Mouse (Mus musculus) T-cell, adult 2 months (primary cell): ENCODE data around the gene Rnasel.
A peak's percentile ranks its signal among the peaks of the same experiment; 100 is the strongest.

Source experiments
- DNase-seq: peaks from one replicate; pipeline ENCODE4 v3.0.0; 2022; ENCODE audit warnings: low spot score

The Rnasel gene

DNA sequence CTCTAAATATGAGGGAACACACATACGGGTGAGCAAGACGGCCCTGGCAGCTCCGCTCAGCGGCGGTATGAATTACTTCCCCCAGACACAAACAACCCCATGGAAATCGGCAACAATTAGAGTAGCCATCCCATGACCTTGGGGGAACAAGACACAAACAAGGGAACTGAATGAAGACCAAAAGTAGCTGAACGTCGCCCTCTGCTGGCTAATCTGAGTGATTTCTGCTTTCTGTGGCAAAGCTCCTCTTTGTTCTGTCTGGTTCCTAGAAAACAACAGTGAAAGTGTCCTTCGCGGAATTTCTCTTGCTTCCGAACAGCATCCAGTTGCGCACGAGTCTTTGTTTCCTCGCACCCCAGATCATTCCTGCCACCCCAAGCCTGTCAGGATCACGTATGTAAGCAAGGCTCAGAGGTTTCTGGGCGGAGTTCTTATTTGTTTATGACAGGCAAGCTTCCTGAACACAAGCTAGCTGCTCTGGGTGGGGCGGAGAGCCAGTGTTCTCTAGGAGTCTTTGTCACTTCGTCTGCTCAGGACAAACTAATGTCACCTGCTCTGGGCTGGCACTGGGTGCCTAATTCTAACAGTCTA lies at the start of gene Rnasel:
TSS of gene Rnasel (plus strand) at position 216 of the 591 bp plus-strand sequence.
- DNase-seq, result peak; percentile 76

DNA sequence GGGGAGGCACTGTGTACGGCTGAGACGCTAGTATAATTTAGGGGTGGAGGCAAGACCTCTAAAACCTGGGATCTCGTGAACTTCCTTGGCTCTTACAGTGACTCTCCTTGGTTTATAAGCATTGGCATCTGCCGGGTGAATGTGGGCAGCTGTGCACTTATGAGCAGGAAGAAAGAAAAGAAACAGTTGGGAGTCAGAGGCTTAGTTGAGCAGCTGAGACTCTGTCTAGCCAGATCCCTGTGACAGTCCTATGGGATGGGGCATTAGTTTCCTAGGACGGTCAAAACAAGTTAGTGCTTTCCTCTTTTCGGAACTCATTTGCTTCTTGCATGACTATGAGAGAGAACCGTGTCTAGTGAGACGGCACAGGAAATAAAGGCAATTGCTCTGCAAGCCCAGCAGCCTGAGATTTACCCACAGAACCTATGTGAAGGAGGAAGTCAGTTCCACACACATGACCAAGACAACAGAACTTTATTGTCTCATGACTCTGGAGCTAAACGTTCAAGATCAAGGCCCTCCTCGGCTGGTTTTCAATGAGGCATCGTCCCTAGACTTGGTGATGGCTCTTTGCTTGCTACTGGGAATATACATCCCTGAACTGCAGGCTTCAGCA lies 48.7 kb upstream of the Rnasel start:
- DNase-seq, result peak; percentile 41

DNA sequence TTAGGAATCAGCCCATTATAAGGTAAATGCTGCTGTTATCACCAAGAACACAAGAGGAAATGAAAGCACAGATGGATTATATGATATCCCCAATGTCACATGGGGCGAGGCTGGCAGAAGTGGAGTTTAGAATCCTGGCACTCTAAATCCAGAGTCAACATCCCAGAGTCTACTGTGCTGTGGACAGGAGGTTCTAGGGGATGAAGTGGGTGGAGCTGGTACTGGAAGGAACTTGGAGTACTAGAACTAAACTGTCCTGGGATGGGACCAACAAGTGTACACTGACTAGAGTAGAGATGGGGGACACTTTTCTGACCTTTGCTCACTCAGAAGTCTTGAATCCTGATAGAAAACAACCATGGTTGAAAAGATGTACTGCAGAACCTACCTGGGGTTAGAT lies 47.8 kb upstream of the Rnasel start:
- no peak for DNase-seq

DNA sequence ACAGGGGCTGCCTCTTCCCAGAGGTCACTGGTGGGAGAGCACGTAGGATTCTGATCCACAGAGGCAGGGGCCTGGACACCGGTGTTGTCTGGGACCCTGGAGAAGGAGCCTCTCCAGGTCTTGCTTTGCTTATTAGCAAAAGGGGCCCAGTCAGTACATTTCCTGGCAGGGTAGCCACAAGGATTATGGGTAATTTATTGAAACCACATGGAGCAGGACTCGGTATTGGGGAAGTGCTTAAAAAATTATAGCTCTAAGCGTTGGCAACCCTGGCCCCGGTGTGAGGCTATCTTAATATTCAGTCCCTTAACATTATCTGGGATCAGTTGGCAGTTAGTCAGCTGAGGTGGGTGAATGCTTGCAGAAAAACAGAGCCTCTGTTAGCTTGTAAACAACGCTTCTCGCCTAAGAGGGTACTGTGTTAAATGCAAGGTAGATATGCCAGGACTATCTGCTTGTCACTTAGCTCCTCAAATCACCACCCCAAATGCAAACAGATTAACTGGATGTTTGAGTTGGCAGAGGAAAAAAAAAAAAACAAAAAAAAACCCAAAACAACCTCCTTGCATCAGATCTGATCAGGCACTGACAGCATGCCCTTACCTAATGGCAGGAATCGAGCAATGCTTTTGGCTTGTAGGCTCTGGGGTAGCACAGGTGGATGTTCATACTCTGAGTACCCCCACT lies 46.9 kb upstream of the Rnasel start:
- no peak for DNase-seq

DNA sequence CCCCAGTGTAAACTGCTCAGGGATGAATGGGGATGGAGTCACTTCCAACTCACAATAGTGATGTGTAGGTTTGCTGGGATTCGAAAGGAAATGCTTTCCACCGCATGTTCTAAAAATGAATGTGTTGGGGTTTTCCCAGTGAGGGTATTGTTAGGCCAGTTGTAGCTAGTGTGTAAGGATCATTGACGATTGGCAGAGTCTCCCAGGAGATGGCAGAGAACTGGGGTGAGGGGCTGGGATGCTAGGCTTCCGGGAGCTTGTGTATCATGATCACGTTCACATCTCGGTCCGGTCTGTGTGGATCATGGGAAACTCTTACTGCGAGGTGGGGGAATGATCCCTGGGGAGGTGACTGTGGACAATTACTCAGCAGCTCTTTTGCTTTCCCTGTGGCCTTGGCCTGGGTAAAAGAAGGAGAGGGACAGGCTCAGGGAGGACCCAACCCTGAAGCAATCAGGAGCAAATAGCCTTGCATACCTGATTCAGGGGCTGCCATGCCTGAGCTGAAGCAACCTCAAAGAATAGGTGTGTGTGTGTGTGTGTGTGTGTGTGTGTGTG lies 46.3 kb upstream of the Rnasel start:
- DNase-seq, result no peak

DNA sequence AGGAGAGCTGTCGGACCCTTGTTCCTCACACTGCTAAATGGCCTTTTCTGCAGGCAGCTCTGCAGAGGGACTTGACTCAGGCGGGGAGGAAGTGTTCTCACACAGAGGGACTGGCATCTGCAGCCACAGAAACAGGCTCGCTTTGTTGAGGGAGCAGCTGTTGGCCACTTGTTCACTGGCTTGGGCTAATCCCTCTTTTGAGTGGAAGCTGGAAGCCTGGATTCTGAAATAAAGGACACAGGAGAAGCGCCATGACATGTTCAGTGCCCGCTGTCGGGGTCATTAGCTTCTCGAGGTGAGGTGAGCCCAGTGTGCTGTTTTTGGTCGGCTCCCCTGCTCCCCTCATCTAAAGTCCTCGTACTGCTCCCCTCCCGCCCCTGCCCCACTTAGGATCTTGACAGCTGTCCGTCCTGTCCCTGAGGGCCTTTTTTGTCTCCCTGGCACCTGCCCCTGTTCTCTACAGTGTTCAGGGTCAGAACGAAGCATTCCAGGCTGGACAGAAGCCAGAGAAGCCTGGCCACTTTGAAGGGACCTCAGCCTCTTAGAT lies 45.7 kb upstream of the Rnasel start:
- DNase-seq, result no peak

DNA sequence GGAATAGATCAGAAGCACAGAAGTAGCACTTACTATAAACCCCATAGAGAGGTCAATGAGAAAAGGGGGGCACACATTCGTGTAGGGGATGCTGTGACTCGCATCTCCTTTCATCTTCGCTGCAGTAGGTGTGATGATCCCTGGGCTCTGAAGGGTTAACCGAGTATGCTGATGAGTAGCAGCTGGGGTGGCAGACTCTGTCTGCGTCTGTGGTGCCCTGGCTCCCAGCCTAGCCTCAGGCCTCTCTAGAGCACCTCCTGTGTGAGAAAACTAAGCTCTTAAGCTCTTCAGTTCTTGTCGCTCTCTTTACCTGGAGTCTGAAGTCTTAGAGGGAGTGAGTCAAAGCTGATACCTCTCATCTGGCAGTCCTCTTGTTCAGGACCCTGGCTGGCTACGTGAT lies 45.1 kb upstream of the Rnasel start:
- no peak for DNase-seq

DNA sequence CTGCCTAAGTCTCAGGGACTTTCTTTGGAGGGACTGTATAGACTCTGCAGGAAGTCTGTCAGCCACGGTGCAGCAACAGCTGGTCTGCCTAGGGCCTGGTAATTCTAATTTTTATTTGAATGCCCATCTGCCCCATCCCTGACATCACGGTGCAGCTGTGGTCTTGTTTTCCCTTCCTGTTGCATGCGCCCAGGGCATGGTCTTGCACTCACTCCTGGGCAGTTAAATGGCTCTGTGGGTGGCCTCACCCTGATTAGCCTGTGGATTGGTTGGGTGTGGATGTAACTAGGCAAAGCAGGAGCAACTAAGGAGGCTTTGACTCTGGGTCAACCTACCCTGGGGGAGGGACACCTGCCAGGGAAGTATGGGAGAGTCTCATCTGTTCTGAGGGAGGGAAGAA lies 44.2 kb upstream of the Rnasel start:
- no peak for DNase-seq

DNA sequence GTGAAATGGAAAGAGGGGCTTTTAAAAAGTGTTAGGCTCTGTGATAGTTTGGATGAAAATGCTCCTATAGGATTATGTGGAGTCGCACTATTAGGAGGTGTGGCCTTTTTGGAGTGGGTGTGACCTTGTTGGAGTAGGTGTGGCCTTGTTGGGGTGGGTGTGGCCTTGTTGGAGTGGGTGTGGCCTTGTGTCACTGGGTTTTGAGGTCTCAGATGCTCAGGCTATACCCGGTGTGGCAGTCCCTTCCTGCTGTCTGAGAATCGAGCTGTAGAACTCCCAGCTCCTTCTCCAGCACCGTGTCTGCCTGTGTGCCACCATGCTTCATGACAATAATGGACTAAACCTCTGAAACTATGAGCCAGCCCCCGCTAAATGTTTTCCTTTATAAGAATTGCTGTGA lies 40.6 kb upstream of the Rnasel start:
- DNase-seq, result no peak

DNA sequence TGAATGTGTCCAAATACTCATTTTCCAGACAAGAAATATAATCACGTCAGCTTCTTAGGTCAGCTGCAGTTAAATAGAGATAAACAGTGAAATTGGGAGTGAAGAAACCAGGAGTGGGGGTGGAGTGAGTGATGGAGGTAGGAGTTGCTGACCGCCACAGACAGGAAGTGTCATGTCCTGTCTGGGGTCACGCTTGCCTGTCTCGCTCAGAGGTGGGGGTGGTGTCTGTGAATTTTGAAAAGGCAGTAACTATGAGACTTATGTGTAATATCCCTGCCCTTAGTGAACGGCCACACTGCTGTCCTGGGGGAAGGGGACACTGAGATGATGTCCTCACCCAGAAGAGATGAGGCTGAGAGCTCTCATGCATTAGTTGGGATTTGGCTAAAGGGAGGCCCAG lies 39.8 kb upstream of the Rnasel start:
- DNase-seq, result no peak

DNA sequence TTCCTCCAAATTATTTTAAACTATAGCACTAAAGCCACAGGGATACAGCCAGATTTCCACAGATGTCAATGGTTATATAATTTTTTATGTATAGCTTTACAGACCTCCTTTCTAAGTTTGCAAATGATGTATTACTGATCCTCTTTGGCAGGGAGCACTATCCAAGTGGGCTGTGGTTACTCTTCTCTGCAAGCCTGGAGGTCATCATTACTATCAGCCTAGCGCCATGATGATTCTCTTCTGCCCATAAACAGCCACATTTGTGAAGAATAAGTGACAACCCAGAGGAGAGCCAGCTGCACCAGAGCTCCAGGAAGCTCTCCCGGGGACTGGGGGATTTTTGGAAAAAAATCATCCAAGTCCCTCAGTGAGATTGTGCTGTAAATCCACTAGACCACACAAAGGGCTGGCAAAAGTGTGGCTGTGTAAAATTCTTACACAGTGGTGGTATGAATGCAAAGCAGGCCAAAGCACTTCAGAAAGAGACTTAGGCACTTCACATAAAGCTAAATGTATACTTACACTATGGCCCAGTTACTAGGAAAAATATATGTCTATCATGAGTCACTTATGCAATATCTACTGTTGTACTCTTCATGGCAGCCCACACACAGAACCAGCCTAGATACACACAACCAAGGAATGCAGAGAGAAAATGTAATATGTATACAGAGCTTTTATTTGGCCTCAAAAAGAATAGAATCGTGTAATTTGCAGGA lies 37.5 kb upstream of the Rnasel start:
- DNase-seq, result no peak

DNA sequence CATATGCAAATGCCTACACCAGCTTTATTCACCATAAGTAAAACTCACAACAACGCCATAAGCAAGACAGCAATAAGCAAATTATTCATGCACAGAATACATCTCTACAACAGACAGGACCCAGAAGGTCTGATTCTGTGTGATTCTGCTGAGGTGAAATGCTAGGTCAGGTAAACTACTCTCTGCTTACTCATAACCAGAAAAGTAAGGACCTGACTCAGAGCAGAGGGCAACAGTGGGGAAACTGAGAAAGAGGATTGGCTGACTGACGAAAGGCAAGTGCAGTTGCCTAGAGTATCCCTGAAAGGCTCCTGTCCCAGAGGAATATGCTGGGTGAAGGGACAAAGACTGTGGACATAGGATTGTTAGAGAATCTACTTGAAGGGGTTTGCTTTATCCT lies 36.6 kb upstream of the Rnasel start:
- DNase-seq, result no peak

DNA sequence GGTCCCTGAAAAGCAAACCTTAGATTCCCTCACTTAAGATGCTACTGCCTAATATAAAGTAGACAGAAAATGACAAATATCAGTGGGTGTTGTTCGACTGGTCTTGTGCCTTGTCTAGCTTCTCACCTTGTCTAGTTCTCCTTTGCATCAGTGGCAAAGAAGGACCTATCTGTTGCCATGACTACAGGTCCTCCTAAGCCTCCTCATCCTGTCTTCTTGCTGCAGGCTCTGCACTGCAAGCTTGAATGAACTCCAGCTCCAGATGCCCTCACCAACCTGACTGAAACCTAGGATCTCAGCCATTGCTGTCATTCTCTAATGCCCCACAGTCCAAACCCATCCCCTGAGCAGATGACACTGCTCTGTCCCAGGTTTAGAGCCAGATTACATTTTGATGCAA lies 31.2 kb upstream of the Rnasel start:
- DNase-seq, result no peak

DNA sequence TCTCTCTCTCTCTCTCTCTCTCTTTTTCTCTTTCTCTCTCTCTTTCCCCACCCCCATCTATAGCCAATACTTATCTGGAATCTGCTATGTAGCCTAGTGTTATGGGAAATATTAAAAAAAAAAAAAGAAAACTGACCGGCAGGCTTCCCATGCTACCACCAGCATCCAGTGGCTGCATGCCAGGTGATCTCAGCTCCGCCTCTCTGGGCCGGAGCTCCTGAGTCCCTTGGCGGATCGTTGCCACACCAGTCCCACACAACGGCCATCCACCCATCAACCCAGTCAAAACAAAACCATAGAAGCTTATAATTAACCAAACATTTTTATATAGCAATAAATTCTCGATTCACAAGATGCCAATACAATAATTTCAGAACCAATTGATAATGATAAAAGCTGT lies 28.3 kb upstream of the Rnasel start:
- no peak for DNase-seq

DNA sequence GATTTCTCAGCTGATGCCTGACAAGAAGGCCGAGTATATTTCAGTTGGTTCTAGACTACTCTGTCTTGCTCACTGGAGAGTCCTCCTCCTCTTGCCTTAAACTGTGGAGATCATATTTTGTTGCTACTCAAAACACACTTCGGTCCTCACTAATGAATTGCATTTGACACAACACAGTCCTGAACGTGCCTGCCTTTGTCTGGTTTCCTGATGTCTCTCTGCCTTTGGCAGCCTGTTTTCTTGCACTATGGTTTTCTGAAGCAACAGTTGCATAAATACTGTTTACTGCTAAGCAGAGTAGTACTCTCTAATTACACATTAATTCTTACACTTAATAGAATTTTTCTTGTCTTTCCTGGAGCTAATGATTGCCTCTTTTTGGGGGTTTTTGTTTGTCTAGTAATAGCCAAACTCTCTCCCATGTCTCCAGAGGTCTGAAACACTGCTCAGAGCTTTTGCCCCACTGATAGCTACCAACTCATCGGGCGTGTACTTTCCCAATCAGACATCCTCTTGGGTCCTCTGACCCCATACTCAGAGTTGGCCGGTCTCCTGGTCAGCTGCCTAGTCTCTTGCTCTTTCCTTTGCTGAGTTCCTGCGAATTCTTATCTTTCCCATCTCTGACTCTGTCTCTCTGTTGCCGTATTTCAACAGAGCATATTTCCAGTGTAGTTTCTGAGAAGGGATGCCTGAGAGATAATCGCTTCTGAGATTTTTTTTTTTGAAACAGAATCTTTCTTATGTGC lies 27.5 kb upstream of the Rnasel start:
- DNase-seq, result no peak

DNA sequence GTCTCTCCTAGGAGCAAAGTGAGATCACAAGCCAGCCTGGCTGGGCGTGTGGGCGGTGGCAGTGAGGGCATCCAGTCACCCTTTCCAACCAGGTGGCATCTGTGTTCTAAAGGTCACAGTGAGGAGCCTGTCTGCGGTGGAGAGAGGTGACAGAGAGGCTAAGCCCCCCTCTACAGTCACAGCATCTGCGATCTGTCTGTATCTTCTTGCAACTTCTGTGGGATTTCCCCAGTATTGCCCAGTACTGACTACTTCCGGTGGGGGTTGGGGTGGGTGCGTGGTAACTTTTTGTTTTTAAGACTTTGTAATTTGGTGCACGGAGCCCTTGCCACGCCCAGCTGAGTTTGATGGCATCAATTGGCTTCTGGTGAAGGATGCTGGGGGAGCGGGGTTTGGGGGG lies 25.8 kb upstream of the Rnasel start:
- peak; percentile 90 for DNase-seq

DNA sequence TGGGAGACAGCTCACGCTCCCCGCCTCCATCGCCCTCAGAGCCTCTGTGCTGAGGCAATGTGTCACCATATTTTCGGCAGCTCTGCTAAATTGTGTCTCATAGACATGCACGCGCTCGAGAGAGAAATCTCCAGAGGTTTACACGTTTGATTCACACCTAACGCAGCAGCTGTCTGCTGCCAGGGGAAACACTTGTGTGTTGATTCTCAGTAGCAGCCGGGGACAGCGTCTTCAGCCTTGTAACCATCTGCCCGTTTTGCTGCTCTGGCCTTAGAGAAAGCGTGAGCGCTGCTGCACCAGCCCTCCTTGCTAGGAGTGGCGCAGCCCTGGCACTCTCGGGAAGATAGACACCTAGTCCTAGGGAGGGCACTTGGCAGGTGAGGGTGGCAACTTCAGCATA lies 22.6 kb upstream of the Rnasel start:
- DNase-seq, result no peak

DNA sequence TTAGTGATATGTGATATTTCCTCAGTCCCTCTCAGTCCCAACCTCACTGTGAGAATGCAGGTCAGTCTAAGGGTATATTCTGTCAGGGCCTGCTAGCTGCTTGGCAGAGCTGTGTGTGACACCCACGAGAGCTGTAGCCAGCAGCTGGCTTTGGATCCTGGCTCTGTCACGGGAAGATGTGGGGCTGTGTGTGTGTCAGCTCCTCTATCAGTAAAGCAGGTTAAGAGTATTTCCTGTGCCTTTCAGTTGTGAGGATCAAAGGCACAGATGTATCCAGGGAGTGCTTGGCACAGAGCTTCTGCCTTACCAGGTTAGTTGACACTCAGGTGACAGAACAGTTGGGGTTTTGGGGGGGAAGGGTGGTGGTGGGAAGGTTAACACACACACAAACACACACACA lies 19.4 kb upstream of the Rnasel start:
- DNase-seq, result no peak

DNA sequence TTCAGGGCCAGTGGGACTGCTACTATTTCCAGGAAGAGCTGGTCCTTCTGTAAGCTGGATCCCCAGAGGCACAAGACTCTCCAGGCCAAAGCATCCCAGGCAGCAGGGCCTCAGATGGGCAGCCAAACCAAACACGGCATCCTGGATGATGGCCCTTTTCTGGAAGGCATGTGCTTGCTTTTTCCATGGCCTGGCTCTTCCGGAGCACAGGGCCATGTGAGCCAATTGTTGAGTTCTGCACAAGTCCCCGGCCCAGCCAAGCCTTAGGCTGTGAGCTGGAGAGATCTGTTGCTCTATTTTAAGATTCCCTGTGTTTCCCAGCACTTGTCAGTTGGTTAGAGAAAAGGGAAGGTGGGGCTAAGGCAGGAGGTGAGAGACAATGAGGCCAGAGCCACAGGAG lies 18.6 kb upstream of the Rnasel start:
- DNase-seq, result no peak

DNA sequence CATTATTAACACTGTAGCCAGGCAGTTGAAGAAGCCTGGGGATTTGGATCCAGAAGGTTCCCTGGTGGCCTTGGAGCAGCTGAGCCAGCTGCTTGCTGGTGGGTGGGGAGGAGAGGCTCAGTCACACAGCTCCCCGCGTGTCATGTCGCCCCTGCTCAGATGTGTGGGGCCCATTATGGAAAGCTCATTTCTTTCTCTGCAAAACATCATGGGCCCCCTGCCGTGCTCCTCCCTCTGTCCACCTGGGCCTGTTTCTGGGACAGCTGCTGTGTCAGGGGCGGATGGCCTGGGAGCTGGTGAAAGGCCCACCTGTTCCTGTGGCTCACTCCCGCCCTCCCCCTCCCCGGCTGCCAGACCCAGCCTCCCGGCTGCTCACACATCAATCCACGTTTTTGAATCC lies 16.0 kb upstream of the Rnasel start:
- DNase-seq, result no peak

DNA sequence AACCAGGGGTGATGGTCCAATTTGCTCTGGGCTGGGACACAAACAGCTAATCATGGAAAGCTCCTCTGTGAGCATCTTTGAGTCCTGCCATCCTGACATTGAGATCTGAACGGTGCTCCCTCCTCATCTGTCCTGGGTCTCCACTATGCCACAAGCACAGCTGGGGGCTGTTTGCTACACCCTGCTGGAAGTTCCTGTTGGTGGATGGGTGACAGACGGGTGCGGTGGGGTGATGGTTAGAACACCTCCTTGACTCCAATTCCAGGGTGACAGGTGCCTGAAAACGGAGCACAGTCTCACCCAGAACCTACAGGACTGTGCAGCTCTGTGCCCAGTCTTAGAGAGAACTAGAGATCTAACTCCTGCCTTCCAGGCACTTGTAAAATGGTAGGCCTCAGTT lies 14.4 kb upstream of the Rnasel start:
- DNase-seq, result no peak

DNA sequence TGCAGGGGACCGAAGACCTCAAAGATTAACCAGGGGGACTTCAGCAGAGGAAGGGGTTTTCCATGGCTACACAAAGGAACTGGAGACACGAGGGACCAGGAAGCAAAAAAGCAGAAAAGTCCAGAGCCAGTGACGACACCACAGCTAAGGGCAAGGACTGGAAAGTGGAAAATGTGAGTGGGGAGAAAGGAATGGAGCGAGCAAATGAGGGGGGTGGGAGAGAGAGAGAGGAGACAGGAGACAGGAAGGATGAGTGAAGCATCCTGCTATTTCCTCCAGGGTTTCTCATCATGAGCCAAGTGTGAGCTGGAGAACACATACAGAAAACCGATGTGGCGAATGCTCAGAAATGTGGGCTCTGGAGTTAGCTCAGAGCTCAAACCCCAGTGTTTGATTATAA lies 13.1 kb upstream of the Rnasel start:
- DNase-seq, result no peak
